Mouse (Mus musculus) hindbrain, embryonic 14.5 days (tissue): ENCODE data around the gene Sfxn5. TPM values are rescaled to one million over a fixed set of nuclear protein-coding genes. Genes with fewer than 3 reads are reported as not detected.

Source experiments
- ATAC-seq: fragments of 200-750 bp; cut with Nextera tagmentation; 2 replicates; pipeline ENCODE4 v1.8.0; 2017; ENCODE audit warnings: moderate number of reproducible peaks, mild to moderate bottlenecking, moderate TSS enrichment, moderate library complexity; ENCODE audit not compliant: low FRiP score
- DNase-seq: peaks from one replicate; pipeline ENCODE4 v3.0.0-alpha.2; 2015; ENCODE audit warnings: low spot score
- H3K27ac ChIP-seq: fragments of 300-500 bp; sonication (generic); 2 replicates; pipeline ENCODE4 v1.5.1; 2014; ENCODE audit warnings: mild to moderate bottlenecking, moderate library complexity
- H3K27me3 ChIP-seq: fragments of 300-500 bp; sonication (generic); 2 replicates; pipeline ENCODE4 v1.6.1; 2014; ENCODE audit warnings: mild to moderate bottlenecking, low read length, mixed read lengths; ENCODE audit not compliant: control insufficient read depth, insufficient read depth
- H3K36me3 ChIP-seq: fragments of 300-500 bp; sonication (generic); replicated peaks from 2 replicates; pipeline ENCODE4 v1.6.1; 2014; ENCODE audit not compliant: control insufficient read depth, insufficient read depth
- H3K4me1 ChIP-seq: fragments of 300-500 bp; sonication (generic); replicated peaks from 2 replicates; pipeline ENCODE4 v1.6.1; 2014; ENCODE audit warnings: antibody characterized with exemption, low read length, mixed read lengths; ENCODE audit not compliant: control insufficient read depth, insufficient read depth
- H3K4me2 ChIP-seq: fragments of 300-500 bp; sonication (generic); replicated peaks from 2 replicates; pipeline ENCODE4 v1.6.1; 2014; ENCODE audit warnings: mild to moderate bottlenecking, moderate library complexity
- H3K4me3 ChIP-seq: fragments of 300-500 bp; sonication (generic); replicated peaks from 2 replicates; pipeline ENCODE4 v1.5.1; 2014; ENCODE audit warnings: mild to moderate bottlenecking, low read length
- H3K9ac ChIP-seq: fragments of 300-500 bp; sonication (generic); 2 replicates; pipeline ENCODE4 v1.6.1; 2014
- H3K9me3 ChIP-seq: fragments of 300-500 bp; sonication (generic); 2 replicates; pipeline ENCODE4 v1.6.1; 2016; ENCODE audit warnings: low read length; ENCODE audit not compliant: control insufficient read depth
- WGBS: fragments of 180-500 bp; shearing (Covaris S2); extraction: QIAGEN DNeasy Blood & Tissue Kit; methylation state at CpG from one replicate; pipeline ENCODE4 v1.1.7; 2014; 5-methylcytosine and 5-hydroxymethylcytosine counted together
- polyA plus RNA-seq: library from polyadenylated mRNA; unstranded; fragments of >200 nt; fragmentation: Nextera tagmentation; extraction: Ambion mirVana; gene quantifications from 2 replicates; pipeline ENCODE4 v1.2.1, GENCODE M21; 2014

The Sfxn5 gene
- polyA plus RNA-seq, 1 experiment from 2014 or later = 30.4 TPM

GRCm38 (mm10) chr6:85341814-85342501 lies 8.7 kb upstream of the Sfxn5 start:
- no peak for ATAC-seq
- no peak for DNase-seq
- H3K9me3 ChIP-seq = no peaks in the 10 kb centered on the region

GRCm38 (mm10) chr6:85340184-85340583 lies 7.0 kb upstream of the Sfxn5 start:
- WGBS = 74% methylated on average over 12 of the region's 12 CpGs
- Histone ChIP-seq H3K9ac (no peak overlapping the region), H3K9me3 (no peaks in the 10 kb centered on the region), H3K36me3 (peaks cover 11% of the 10 kb centered on the region; the same call in 1 of the 2 replicates), H3K4me2 (no peak overlapping the region), H3K27me3 (no peaks in the 10 kb centered on the region), H3K27ac (no peak overlapping the region), H3K4me1 (no peaks in the 10 kb centered on the region), H3K4me3 (no peak overlapping the region)
- ATAC-seq (no peak), DNase-seq (no peak)

More at GRCm38 (mm10) chr6:85341814-85342501, 8.7 kb upstream of the Sfxn5 start:
- H3K36me3 ChIP-seq = peaks cover 6% of the 10 kb centered on the region; the same call in 1 of the 2 replicates
- no peaks in the 10 kb centered on the region for H3K4me1 ChIP-seq
- no peak overlapping the region for H3K4me3 ChIP-seq
- no peak overlapping the region for H3K9ac ChIP-seq
- WGBS = 74% methylated on average over 13 of the region's 13 CpGs
- H3K4me2 ChIP-seq = no peak overlapping the region
- no peak overlapping the region for H3K27ac ChIP-seq
- no peaks in the 10 kb centered on the region for H3K27me3 ChIP-seq

GRCm38 (mm10) chr6:85339273-85339901 lies 6.2 kb upstream of the Sfxn5 start:
- no peak overlapping the region for H3K4me3 ChIP-seq
- no peak overlapping the region for H3K9ac ChIP-seq
- ATAC-seq (no peak), DNase-seq (no peak)
- no peak overlapping the region for H3K27ac ChIP-seq
- H3K9me3 ChIP-seq = no peaks in the 10 kb centered on the region
- no peak overlapping the region for H3K4me2 ChIP-seq
- WGBS = 61% methylated on average over 1 of the region's 1 CpGs
- H3K27me3 ChIP-seq = no peaks in the 10 kb centered on the region
- peaks cover 11% of the 10 kb centered on the region; the same call in 1 of the 2 replicates for H3K36me3 ChIP-seq
- H3K4me1 ChIP-seq = no peaks in the 10 kb centered on the region

GRCm38 (mm10) chr6:85336944-85337343 lies 3.7 kb upstream of the Sfxn5 start:
- 87% methylated on average over 9 of the region's 9 CpGs for WGBS
- no peaks in the 10 kb centered on the region for H3K9me3 ChIP-seq
- no peak overlapping the region for H3K27ac ChIP-seq
- H3K4me2 ChIP-seq = no peak overlapping the region
- no peaks in the 10 kb centered on the region for H3K27me3 ChIP-seq
- DNase-seq (no peak), ATAC-seq (no peak)
- no peak overlapping the region for H3K9ac ChIP-seq
- H3K4me3 ChIP-seq = no peak overlapping the region
- H3K4me1 ChIP-seq = peaks cover 4% of the 10 kb centered on the region; the same call in 1 of the 2 replicates
- H3K36me3 ChIP-seq = peaks cover 11% of the 10 kb centered on the region; the same call in 1 of the 2 replicates

- Histone ChIP-seq H3K4me2 (no peak overlapping the region), H3K9ac (no peak overlapping the region), H3K27me3 (no peaks in the 10 kb centered on the region), H3K4me3 (no peak overlapping the region), H3K27ac (no peak overlapping the region), H3K9me3 (no peaks in the 10 kb centered on the region), H3K4me1 (peaks cover 8% of the 10 kb centered on the region; the same call in 1 of the 2 replicates), H3K36me3 (0 out of 2 replicates have a peak, but pooled peaks cover 9% of the 10 kb centered on the region)
- no peak for DNase-seq
- WGBS = 51% methylated on average over 3 of the region's 3 CpGs
- ATAC-seq = no peak
Measured at GRCm38 (mm10) chr6:85335352-85335751, 2.1 kb upstream of the Sfxn5 start.

- no peak overlapping the region for H3K4me2 ChIP-seq
- WGBS = 58% methylated on average over 5 of the region's 5 CpGs
- H3K4me3 ChIP-seq = no peak overlapping the region
- no peaks in the 10 kb centered on the region for H3K9me3 ChIP-seq
- H3K36me3 ChIP-seq = 0 out of 2 replicates have a peak, but pooled peaks cover 9% of the 10 kb centered on the region
- peaks cover 8% of the 10 kb centered on the region; the same call in 1 of the 2 replicates for H3K4me1 ChIP-seq
- no peak for ATAC-seq
- DNase-seq = no peak
- no peak overlapping the region for H3K9ac ChIP-seq
- H3K27ac ChIP-seq = no peak overlapping the region
- no peaks in the 10 kb centered on the region for H3K27me3 ChIP-seq
Measured at GRCm38 (mm10) chr6:85334851-85335250, 1.6 kb upstream of the Sfxn5 start.

- H3K27me3 ChIP-seq = no peaks in the 10 kb centered on the region
- no peak overlapping the region for H3K4me3 ChIP-seq
- H3K4me2 ChIP-seq = peak overlapping the region; percentile 94
- ATAC-seq (no peak), DNase-seq (no peak)
- no peak overlapping the region for H3K9ac ChIP-seq
- 0 out of 2 replicates have a peak, but pooled peaks cover 9% of the 10 kb centered on the region for H3K36me3 ChIP-seq
- peaks cover 8% of the 10 kb centered on the region; the same call in 1 of the 2 replicates for H3K4me1 ChIP-seq
- H3K9me3 ChIP-seq = no peaks in the 10 kb centered on the region
- no peak overlapping the region for H3K27ac ChIP-seq
Measured at GRCm38 (mm10) chr6:85334251-85334650, 1.0 kb upstream of the Sfxn5 start.

GRCm38 (mm10) chr6:85333732-85334131 lies 510 bp upstream of the Sfxn5 start:
- peak overlapping the region; percentile 79 for H3K9ac ChIP-seq
- ATAC-seq (peak; percentile 0; the same call in 1 of the 2 replicates), DNase-seq (peak; percentile 56)
- WGBS = 4% methylated on average over 13 of the region's 13 CpGs
- no peaks in the 10 kb centered on the region for H3K27me3 ChIP-seq
- peak overlapping the region; percentile 72 for H3K4me3 ChIP-seq
- 0 out of 2 replicates have a peak, but pooled peaks cover 9% of the 10 kb centered on the region for H3K36me3 ChIP-seq
- peaks cover 8% of the 10 kb centered on the region; the same call in 1 of the 2 replicates for H3K4me1 ChIP-seq
- H3K9me3 ChIP-seq = no peaks in the 10 kb centered on the region
- peak overlapping the region; percentile 94 for H3K4me2 ChIP-seq
- H3K27ac ChIP-seq = peak overlapping the region; percentile 91

- Histone ChIP-seq H3K4me3 (peak overlapping the region; percentile 72), H3K27me3 (no peaks in the 10 kb centered on the region), H3K4me1 (peaks cover 8% of the 10 kb centered on the region; the same call in 1 of the 2 replicates), H3K9ac (peak overlapping the region; percentile 79), H3K9me3 (no peaks in the 10 kb centered on the region), H3K4me2 (peak overlapping the region; percentile 94), H3K27ac (peak overlapping the region; percentile 61; the same call in 1 of the 2 replicates), H3K36me3 (0 out of 2 replicates have a peak, but pooled peaks cover 9% of the 10 kb centered on the region)
- WGBS = under 1% methylated on average over 41 of the region's 41 CpGs
- DNase-seq (no peak), ATAC-seq (peak; percentile 1)
Measured at GRCm38 (mm10) chr6:85332351-85332999, 747 bp downstream of the Sfxn5 start.
